Mouse (Mus musculus): ENCODE data around the gene Chchd1.

DNA sequence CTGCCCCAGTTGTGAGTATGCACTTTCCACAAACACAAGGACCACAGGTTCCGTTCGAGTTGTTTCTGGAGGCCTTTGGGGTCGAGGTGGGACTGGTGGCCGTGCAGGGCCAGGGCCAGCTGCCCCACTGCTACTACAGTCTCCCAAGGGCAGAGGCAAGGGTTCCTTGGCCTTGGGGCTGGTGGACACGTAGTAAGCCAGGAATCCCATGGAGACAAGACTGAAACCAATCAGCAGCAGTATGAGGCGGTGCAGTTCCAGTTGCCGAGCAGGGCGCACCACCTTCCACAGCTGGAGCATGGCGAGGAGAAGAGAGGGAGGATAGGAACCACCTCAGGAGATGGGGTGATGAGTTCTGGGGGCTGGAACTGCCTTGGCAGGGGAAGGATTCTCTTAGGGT, 27.1 kb downstream of the Chchd1 start:
- TF ChIP-seq CTCF (IDR thresholded peaks at IDR 0.05) (no peak), EP300 (IDR thresholded peaks at IDR 0.05; ENCODE audit: insufficient read depth, low read depth, low read length) (no peak)

Data from heart, adult 2 months (tissue).